Mouse (Mus musculus): Measurements from ENCODE around the gene Vps13d. TPM values are rescaled to one million over a fixed set of nuclear protein-coding genes. Genes with fewer than 3 reads are reported as not detected.

Vps13d gene
- polyA plus RNA-seq, 1 experiment from 2014 or later = 14.1 TPM

DNA sequence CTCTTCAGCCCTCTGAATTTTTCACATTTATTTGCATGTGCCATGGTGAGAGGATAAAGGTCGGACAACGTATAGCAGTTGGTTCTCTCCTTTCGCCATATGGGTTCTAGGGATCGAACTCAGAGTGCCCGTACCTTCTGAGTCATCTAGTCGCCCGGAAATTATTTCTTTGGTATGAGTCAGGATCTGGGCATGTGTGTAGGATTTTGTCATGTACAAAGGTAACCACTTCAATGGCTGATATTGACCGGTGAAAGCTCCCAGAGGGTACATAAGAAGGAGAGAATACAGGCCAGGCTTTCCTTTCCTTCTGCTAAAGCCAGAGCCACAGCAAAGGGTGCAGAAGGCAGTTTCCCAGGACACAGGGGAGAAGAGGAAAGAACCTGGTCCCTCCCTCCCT lies 10.0 kb upstream of the Vps13d start:
- H3K9me3 ChIP-seq (ENCODE audit: control insufficient read depth, low read length) = no peaks in the 10 kb centered on the region
- no peak overlapping the region for H3K9ac ChIP-seq (ENCODE audit: low read length)
- no peak for DNase-seq (ENCODE audit: low spot score)

DNA sequence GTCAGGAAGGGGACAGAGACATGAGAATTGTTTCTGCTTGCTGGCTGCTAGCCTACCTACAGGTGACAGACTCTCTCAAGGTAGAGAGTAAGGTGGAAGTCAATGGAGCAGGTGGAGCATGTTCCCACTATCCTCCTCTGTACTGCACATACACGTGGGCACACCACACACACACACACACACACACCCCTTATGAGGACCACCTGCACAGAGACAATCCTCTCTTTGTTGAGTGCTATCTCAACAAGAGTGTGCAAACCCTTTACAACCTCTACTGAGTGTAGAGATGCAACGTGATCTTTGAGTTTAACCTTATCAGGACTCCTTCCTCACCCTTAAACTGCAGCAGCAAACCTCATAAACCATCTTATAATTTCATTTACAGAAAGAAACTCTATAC lies 8.5 kb upstream of the Vps13d start:
- DNase-seq (ENCODE audit: low spot score) (no peak), ATAC-seq (replicated peaks; ENCODE audit: low FRiP score, low TSS enrichment, low read depth) (no peak)
- no peak overlapping the region for H3K4me3 ChIP-seq (ENCODE audit: low read depth, low read length)
- peaks cover 6% of the 10 kb centered on the region; the same call in 1 of the 2 replicates for H3K4me1 ChIP-seq (replicated peaks; ENCODE audit: control insufficient read depth, insufficient read depth, low read length)
- no peak overlapping the region for H3K9ac ChIP-seq (ENCODE audit: low read length)
- no peak overlapping the region for H3K27ac ChIP-seq (ENCODE audit: low read depth)
- no peaks in the 10 kb centered on the region for H3K36me3 ChIP-seq (ENCODE audit: control insufficient read depth, insufficient read depth, low read length)
- H3K9me3 ChIP-seq (ENCODE audit: control insufficient read depth, low read length) = no peaks in the 10 kb centered on the region
- no peaks in the 10 kb centered on the region for H3K27me3 ChIP-seq (replicated peaks; ENCODE audit: control insufficient read depth, insufficient read depth, low read length)
- H3K4me2 ChIP-seq (ENCODE audit: low read length) = no peak overlapping the region
- WGBS = 45% methylated on average over 2 of the region's 2 CpGs

More for the DNA sequence above, 10.0 kb upstream of the Vps13d start:
- 91% methylated on average over 8 of the region's 8 CpGs for WGBS
- Histone ChIP-seq H3K4me1 (replicated peaks; ENCODE audit: control insufficient read depth, insufficient read depth, low read length) (peaks cover 6% of the 10 kb centered on the region; the same call in 1 of the 2 replicates), H3K36me3 (ENCODE audit: control insufficient read depth, insufficient read depth, low read length) (no peaks in the 10 kb centered on the region), H3K27me3 (replicated peaks; ENCODE audit: control insufficient read depth, insufficient read depth, low read length) (no peaks in the 10 kb centered on the region), H3K27ac (ENCODE audit: low read depth) (no peak overlapping the region), H3K4me2 (ENCODE audit: low read length) (no peak overlapping the region), H3K4me3 (ENCODE audit: low read depth, low read length) (no peak overlapping the region)
- no peak for ATAC-seq (replicated peaks; ENCODE audit: low FRiP score, low TSS enrichment, low read depth)

DNA sequence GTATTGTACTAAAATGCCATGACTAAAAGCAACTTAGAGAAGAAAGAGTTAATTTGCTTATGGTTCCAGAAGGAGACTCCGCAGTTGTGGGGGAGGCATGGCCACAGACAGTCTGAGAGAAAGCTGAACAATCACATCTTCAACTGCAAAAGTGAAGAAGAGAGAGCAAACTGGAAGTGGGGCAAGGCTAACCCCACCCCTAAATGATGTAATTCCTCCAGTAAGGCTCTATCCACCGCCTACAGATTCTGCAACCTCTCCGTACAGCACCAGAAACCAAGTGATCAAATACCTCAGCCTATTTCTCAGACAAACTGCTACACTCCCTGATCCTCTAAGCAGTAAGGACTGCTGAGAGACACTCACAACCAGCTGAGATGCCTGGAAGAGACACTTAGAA lies 6.6 kb upstream of the Vps13d start:
- WGBS = 63% methylated on average over 3 of the region's 3 CpGs
- no peak for DNase-seq (ENCODE audit: low spot score)
- Histone ChIP-seq H3K9ac (ENCODE audit: low read length) (no peak overlapping the region), H3K4me1 (replicated peaks; ENCODE audit: control insufficient read depth, insufficient read depth, low read length) (peaks cover 6% of the 10 kb centered on the region; the same call in 1 of the 2 replicates), H3K4me3 (ENCODE audit: low read depth, low read length) (no peak overlapping the region), H3K27me3 (replicated peaks; ENCODE audit: control insufficient read depth, insufficient read depth, low read length) (no peaks in the 10 kb centered on the region), H3K4me2 (ENCODE audit: low read length) (no peak overlapping the region), H3K27ac (ENCODE audit: low read depth) (no peak overlapping the region), H3K36me3 (ENCODE audit: control insufficient read depth, insufficient read depth, low read length) (no peaks in the 10 kb centered on the region), H3K9me3 (ENCODE audit: control insufficient read depth, low read length) (no peaks in the 10 kb centered on the region)
- no peak for ATAC-seq (replicated peaks; ENCODE audit: low FRiP score, low TSS enrichment, low read depth)

DNA sequence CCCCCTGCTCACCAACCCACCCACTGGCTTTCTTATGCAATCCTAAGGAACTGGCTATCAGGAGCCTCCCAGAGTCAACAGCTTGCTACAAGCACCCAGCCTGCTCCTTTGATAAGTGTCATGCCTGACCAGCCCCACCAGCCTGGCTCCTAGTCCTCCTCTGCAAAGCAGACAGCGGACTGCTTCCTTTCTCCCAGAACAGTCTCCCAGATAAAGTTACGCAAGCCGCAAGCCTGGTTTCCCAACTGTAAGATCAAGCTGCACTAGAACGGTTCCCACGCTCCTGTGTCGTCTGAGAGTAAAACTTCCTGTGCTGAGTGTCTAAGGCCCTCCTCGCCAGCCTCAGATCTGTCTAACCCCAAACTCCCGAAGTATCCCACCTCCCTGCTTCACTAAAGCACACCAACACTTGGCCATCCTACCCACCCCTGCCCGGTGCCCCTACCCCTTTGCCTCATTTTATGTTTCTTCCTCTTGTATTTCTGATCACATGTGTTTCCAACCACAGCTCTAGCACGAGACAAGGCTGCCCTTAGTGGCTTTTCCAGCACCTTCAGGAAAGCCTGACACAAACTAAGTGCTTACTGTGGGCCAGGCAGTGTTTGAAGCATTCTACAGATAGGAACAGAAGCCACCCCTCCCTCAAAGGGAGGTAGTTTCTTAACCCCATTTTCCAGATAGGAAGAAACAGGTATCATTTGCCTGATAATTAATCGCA lies 5.3 kb upstream of the Vps13d start:
- H3K4me2 ChIP-seq (ENCODE audit: low read length) = no peak overlapping the region
- ATAC-seq (replicated peaks; ENCODE audit: low FRiP score, low TSS enrichment, low read depth) = peak; percentile 42
- no peaks in the 10 kb centered on the region for H3K9me3 ChIP-seq (ENCODE audit: control insufficient read depth, low read length)
- no peak overlapping the region for H3K9ac ChIP-seq (ENCODE audit: low read length)
- no peak overlapping the region for H3K4me3 ChIP-seq (ENCODE audit: low read depth, low read length)
- 25% methylated on average over 11 of the region's 11 CpGs for WGBS
- H3K36me3 ChIP-seq (ENCODE audit: control insufficient read depth, insufficient read depth, low read length) = no peaks in the 10 kb centered on the region
- H3K27ac ChIP-seq (ENCODE audit: low read depth) = peak overlapping the region; percentile 54; the same call in 1 of the 2 replicates
- peaks cover 6% of the 10 kb centered on the region; the same call in 1 of the 2 replicates for H3K4me1 ChIP-seq (replicated peaks; ENCODE audit: control insufficient read depth, insufficient read depth, low read length)
- H3K27me3 ChIP-seq (replicated peaks; ENCODE audit: control insufficient read depth, insufficient read depth, low read length) = no peaks in the 10 kb centered on the region
- peak; percentile 59 for DNase-seq (ENCODE audit: low spot score)

DNA sequence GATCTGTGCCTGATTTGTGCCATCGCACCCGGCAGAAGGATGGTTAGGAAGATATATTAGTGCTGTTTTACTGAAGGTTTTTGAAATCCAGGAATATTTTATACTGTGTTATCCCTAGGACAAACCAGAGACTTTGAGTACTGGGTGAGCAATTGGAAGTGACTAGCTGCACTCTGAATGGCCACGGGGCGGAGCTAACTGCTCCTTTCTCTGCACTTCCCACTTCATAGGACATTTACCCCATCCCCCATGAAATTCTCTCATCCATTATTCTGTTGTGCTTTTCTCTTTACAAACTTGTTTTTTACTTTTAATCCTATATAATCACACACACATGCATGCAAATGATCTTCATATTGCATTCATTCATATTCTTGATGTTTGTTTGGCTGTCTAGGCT lies 1.8 kb upstream of the Vps13d start:
- Histone ChIP-seq H3K27ac (ENCODE audit: low read depth) (no peak overlapping the region), H3K27me3 (replicated peaks; ENCODE audit: control insufficient read depth, insufficient read depth, low read length) (no peaks in the 10 kb centered on the region), H3K4me2 (ENCODE audit: low read length) (no peak overlapping the region), H3K9me3 (ENCODE audit: control insufficient read depth, low read length) (no peaks in the 10 kb centered on the region), H3K36me3 (ENCODE audit: control insufficient read depth, insufficient read depth, low read length) (no peaks in the 10 kb centered on the region), H3K4me3 (ENCODE audit: low read depth, low read length) (no peak overlapping the region), H3K9ac (ENCODE audit: low read length) (no peak overlapping the region), H3K4me1 (replicated peaks; ENCODE audit: control insufficient read depth, insufficient read depth, low read length) (peaks cover 19% of the 10 kb centered on the region)
- DNase-seq (ENCODE audit: low spot score) (no peak), ATAC-seq (replicated peaks; ENCODE audit: low FRiP score, low TSS enrichment, low read depth) (no peak)
- 85% methylated on average over 4 of the region's 4 CpGs for WGBS

DNA sequence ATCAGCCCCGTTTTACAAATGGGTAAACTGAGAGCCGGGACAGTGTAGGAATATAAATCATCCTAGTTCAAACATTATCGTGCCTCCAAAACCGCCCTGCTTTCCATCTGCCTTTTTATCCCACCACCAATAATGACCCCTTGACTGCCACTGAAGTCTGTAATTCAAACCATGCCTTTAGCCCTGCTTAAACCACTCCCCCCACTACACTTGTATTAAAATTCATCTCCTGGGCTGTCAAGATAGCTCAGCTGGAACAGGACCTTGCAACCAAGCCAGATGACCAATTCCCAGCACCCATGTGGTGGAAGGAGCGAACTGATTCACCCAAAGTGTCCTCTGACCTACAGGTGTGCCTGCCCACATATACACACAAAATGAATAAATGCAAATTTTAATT lies 367 bp upstream of the Vps13d start:
- DNase-seq (ENCODE audit: low spot score) (no peak), ATAC-seq (replicated peaks; ENCODE audit: low FRiP score, low TSS enrichment, low read depth) (peak; percentile 12; the same call in 1 of the 2 replicates)
- Histone ChIP-seq H3K27me3 (replicated peaks; ENCODE audit: control insufficient read depth, insufficient read depth, low read length) (no peaks in the 10 kb centered on the region), H3K4me3 (ENCODE audit: low read depth, low read length) (peak overlapping the region; percentile 99), H3K36me3 (ENCODE audit: control insufficient read depth, insufficient read depth, low read length) (0 out of 2 replicates have a peak, but pooled peaks cover 5% of the 10 kb centered on the region), H3K4me1 (replicated peaks; ENCODE audit: control insufficient read depth, insufficient read depth, low read length) (peaks cover 17% of the 10 kb centered on the region), H3K9ac (ENCODE audit: low read length) (no peak overlapping the region), H3K27ac (ENCODE audit: low read depth) (no peak overlapping the region), H3K9me3 (ENCODE audit: control insufficient read depth, low read length) (no peaks in the 10 kb centered on the region), H3K4me2 (ENCODE audit: low read length) (peak overlapping the region; percentile 34; the same call in 1 of the 2 replicates)
- 23% methylated on average over 5 of the region's 5 CpGs for WGBS

DNA sequence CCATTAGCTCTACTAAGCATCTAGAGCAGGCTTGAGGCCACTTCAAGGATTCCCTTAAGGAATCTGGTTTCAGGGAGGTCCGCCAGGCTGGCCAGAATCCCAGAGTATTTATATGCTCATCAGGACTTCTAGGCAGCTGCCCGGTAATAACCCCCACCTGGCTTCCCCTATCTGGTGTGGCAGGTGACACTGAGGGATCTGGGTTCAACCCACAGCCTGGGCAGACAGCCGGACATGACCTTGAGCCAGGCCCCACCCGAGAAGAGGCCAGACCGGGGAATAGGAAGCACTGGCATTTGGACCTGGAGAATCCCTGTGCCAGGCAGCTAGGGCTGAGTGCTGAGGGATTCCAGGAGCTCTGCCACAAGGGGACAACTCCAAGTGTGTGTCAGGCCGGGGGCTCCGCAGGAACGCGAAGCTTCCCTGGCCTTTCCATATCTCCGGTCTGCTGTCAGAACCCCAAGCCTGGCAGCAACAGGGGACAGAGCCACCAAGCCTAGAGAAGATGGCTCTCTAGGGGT lies 754 bp downstream of the Vps13d start:
- whole genome bisulfite sequencing = under 1% methylated on average over 10 of the region's 10 CpGs
- H3K36me3 ChIP-seq (ENCODE audit: control insufficient read depth, insufficient read depth, low read length) = peaks cover 15% of the 10 kb centered on the region
- ATAC-seq (replicated peaks; ENCODE audit: low FRiP score, low TSS enrichment, low read depth) (peak; percentile 36), DNase-seq (ENCODE audit: low spot score) (peak; percentile 71)
- H3K4me2 ChIP-seq (ENCODE audit: low read length) = peak overlapping the region; percentile 96
- peak overlapping the region; percentile 99 for H3K4me3 ChIP-seq (ENCODE audit: low read depth, low read length)
- H3K9me3 ChIP-seq (ENCODE audit: control insufficient read depth, low read length) = no peaks in the 10 kb centered on the region
- peak overlapping the region; percentile 64; the same call in 1 of the 2 replicates for H3K27ac ChIP-seq (ENCODE audit: low read depth)
- H3K9ac ChIP-seq (ENCODE audit: low read length) = peak overlapping the region; percentile 78
- no peaks in the 10 kb centered on the region for H3K27me3 ChIP-seq (replicated peaks; ENCODE audit: control insufficient read depth, insufficient read depth, low read length)
- H3K4me1 ChIP-seq (replicated peaks; ENCODE audit: control insufficient read depth, insufficient read depth, low read length) = peaks cover 13% of the 10 kb centered on the region

DNA sequence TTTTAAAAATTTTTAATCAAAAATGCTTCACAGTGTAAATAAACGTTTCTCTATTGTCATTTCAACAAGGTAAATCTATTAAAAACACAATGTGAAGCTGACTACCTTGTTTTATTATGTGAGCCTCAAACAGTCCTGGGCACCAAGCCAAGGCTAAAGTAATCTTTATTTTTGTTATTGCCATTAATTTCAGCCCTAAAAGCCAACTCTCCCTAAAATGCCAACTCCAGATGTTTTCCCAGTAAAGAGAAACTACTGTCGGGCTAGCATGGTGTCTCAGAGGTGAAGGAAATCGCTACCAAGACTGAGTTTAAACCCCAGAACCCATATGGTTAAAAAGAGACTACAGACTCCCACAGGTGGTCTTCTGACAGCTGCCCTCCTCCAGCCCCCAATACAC lies 1.4 kb downstream of the Vps13d start:
- Histone ChIP-seq H3K9me3 (ENCODE audit: control insufficient read depth, low read length) (no peaks in the 10 kb centered on the region), H3K36me3 (ENCODE audit: control insufficient read depth, insufficient read depth, low read length) (peaks cover 22% of the 10 kb centered on the region), H3K4me3 (ENCODE audit: low read depth, low read length) (peak overlapping the region; percentile 99), H3K27me3 (replicated peaks; ENCODE audit: control insufficient read depth, insufficient read depth, low read length) (no peaks in the 10 kb centered on the region), H3K4me1 (replicated peaks; ENCODE audit: control insufficient read depth, insufficient read depth, low read length) (peaks cover 13% of the 10 kb centered on the region), H3K9ac (ENCODE audit: low read length) (no peak overlapping the region; the same call in 1 of the 2 replicates), H3K4me2 (ENCODE audit: low read length) (peak overlapping the region; percentile 96), H3K27ac (ENCODE audit: low read depth) (no peak overlapping the region)
- DNase-seq (ENCODE audit: low spot score) (no peak), ATAC-seq (replicated peaks; ENCODE audit: low FRiP score, low TSS enrichment, low read depth) (no peak)
- WGBS = 34% methylated on average over 3 of the region's 3 CpGs

DNA sequence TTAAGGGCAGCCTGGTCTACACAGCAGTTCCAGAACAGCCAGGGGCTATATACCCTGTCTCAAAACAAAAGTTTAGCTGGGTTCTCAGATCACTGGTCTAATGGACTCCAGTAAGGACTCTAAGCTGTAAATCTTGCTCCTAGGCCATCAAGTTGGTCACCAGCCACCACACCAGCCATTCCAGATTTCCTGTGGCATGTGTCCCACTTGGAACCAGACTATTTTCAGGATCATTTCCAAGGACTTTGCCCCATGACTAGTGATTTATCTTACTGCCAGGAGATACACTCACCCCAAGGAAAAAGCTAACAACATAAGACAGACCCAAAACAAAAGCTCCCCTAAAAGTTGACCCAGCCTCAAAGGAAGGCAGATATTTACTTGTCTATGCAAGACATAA lies 2.1 kb downstream of the Vps13d start:
- H3K27me3 ChIP-seq (replicated peaks; ENCODE audit: control insufficient read depth, insufficient read depth, low read length) = no peaks in the 10 kb centered on the region
- peaks cover 22% of the 10 kb centered on the region for H3K36me3 ChIP-seq (ENCODE audit: control insufficient read depth, insufficient read depth, low read length)
- ATAC-seq (replicated peaks; ENCODE audit: low FRiP score, low TSS enrichment, low read depth) (no peak), DNase-seq (ENCODE audit: low spot score) (no peak)
- no peaks in the 10 kb centered on the region for H3K9me3 ChIP-seq (ENCODE audit: control insufficient read depth, low read length)
- H3K9ac ChIP-seq (ENCODE audit: low read length) = no peak overlapping the region
- H3K27ac ChIP-seq (ENCODE audit: low read depth) = no peak overlapping the region
- H3K4me1 ChIP-seq (replicated peaks; ENCODE audit: control insufficient read depth, insufficient read depth, low read length) = peaks cover 13% of the 10 kb centered on the region
- no peak overlapping the region for H3K4me3 ChIP-seq (ENCODE audit: low read depth, low read length)
- no peak overlapping the region for H3K4me2 ChIP-seq (ENCODE audit: low read length)

Measured in intestine, embryonic 14.5 days (tissue).